Mouse (Mus musculus) G1E-ER4 (cell line): ENCODE data around the gene Mdn1. TPM values are rescaled to one million over a fixed set of nuclear protein-coding genes. Genes with fewer than 3 reads are reported as not detected.

Experiments
- GATA1 ChIP-seq: IDR thresholded peaks from one replicate; pipeline ENCODE4 v1.8.0; 2012; ENCODE audit warnings: low read length, inconsistent platforms
- polyA plus RNA-seq: library from polyadenylated mRNA; stranded (reverse); fragments of >175 nt; gene quantifications from 2 replicates; pipeline ENCODE4 v1.2.3, GENCODE M21; 2012

Gene Mdn1
- polyA plus RNA-seq, 1 experiment, result 3.5 TPM

DNA sequence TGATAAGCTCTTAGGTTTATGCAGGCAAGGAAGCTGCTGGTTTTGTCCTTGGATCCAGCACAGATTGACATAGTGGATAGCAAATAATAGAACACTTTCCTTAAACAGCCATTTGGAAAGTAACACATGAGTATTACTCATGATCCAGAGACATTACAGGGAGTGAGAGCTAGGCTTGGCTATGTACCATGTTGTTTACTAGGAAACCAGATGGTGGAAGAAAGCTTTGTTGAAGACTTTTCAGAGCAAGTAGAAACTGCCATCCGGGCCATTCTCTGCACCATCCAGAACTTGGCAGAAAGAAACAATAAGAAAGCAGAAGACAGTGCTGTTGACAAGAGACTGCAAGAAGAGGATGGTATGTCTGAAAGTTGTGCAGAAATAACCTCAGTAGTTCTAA, 93.8 kb downstream of the Mdn1 start:
- no peak for TF ChIP-seq GATA1

DNA sequence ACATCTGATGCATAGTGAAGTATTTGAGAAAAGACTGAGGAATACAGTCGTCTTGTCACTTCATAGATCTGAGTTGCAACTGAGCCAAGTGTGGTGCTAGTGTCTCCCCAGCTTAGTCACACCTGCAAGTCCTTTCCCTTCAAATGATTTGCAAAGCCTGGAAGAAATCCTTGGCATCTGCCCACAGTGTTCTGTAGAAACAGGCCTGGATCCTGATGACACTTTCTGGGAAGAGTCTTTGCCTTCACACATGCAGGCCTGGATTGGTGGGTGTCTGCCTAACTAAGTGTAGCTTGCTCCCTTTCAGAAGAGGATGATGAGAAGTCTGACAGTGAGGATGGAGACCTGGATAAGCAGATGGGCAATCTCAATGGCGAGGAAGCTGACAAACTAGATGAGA, 100.5 kb downstream of the Mdn1 start:
- TF ChIP-seq GATA1, result no peak

DNA sequence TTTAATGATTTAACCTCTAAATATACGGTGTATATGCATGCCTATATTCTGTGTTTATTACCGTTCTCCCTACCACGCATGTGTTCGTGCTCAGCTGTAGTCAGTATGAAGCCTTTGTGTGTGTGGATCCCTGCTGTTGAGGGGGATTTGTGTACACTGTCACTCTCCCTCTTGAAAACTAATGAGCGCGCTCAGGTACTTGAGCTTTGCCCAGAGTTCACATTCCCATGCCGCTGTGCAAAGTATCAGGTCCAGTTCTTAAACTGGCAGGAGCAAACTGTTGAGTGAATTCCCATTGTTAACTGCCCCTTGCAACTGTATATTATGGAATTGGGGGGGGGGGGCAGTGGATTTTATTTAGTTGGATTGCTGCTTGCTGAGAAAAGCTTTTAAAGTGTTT, 110.6 kb downstream of the Mdn1 start:
- no peak for TF ChIP-seq GATA1

DNA sequence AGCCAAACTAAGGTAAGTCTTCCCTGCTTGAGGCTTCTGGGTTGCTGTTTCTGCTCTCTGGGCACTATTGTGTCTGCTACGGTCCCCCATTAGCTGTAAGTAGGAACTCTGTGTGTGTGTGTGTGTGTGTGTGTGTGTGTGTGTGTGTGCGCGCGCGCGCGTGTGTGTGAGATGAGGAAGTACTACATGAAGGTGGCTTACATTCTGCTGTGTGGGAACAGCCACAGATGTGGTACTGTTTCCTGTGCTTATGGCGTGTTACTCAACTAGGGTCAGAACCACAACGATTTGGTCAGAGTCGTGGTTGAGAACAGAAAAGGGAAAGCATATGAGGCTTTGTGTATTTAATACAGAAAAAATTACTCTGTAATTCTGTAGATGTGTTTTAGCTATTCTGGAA, 111.1 kb downstream of the Mdn1 start:
- TF ChIP-seq GATA1, result no peak

DNA sequence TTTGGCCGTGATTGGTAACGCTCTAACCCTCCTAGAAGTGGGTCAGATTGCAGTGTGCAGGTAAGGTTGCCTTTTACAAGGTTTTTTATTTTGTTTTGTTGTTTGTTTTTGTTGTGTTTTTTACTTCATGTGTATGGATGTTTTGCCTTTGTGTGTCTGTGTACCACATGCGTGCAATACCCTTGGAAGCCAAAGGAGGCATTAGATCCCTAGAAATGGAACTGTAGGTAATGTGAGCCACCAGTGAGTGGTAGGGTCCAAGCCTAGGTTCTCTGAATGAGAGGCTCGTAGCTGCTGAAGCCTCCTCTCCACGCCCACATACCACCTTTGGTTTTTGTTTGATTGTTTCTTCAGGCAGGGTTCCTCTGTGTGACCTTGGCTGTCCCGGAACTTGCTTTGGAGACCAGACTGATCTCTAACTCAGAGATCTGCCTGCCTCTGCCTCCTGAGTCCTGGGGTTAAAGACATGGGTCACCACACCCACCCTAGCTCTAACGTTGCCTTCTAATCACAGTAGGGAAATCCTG, 113.4 kb downstream of the Mdn1 start:
- no peak for TF ChIP-seq GATA1

DNA sequence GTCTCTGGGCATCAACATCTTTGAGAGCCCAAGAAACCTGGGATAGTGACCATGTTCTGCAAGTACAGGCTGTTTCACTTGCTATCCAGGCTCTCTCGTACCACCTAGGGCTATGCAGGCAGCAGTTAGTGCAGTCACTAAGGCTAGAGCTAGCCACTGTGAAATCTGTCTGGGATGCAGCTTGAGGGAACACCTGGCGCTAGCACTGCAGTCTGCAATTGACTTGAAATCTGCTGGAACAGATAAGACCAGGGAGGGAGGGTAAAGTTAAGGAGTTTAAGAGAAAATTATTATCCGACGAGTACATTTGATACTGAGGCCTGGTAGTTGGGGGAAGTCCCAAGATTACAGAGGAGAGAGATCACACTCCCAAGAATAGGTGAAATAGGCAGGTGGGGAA, 123.1 kb downstream of the Mdn1 start:
- no peak for TF ChIP-seq GATA1

DNA sequence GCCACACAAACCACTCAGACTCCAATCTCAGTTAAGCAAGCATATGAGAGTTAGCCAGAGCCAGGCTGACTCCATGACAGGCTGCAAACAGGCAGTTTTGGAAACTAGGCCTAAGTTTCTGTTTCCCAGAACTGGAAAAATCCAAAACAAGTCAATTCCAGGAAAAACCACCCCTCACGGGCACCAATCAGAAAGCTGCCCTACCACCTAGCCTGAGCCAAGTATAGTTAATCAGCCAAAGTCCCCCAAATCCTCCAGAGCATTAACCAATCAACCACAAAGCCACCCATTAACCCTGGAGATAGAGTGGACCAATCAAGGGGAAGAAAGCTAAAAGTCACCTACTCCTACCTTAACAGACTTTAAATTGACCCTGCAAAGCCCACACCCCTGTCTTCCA, 130.2 kb downstream of the Mdn1 start:
- no peak for TF ChIP-seq GATA1

DNA sequence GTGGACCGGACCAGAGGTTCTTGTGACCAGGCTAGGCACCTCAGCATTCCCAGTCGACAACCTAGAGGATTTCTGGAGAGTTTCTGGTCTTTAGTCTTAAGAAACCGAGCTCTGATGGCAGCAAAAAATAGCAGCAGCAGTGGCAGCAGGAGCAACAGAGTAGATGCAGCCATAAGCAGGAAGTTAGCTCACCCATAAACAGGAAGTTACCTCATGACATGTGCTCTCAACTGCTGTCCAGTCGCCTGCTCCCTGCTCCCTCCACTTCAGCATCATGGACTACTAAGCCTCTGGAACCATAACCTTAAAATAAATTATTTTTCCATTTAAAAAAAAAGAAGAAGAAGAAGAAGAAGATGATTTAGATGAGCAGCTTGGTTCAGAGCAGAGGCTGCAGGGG, 132.1 kb downstream of the Mdn1 start:
- no peak for TF ChIP-seq GATA1

DNA sequence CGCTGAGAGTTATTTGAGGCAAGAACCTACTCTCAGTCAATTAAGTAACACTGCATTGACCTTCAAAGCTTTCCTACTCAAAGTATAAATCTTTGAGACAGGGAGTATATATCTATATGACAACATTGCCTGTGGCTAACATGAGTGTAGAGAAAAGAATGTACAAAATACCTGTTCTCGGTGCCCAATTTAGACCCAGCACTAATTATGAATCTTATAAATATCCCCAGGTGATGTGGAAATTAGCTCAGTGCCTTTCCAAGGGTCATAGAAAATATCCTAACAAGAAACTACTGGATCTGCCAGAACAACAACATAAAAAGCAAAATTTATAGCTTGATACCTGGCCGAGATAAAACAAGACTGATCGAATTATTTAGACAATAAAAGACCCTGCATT, 142.1 kb downstream of the Mdn1 start:
- no peak for TF ChIP-seq GATA1

DNA sequence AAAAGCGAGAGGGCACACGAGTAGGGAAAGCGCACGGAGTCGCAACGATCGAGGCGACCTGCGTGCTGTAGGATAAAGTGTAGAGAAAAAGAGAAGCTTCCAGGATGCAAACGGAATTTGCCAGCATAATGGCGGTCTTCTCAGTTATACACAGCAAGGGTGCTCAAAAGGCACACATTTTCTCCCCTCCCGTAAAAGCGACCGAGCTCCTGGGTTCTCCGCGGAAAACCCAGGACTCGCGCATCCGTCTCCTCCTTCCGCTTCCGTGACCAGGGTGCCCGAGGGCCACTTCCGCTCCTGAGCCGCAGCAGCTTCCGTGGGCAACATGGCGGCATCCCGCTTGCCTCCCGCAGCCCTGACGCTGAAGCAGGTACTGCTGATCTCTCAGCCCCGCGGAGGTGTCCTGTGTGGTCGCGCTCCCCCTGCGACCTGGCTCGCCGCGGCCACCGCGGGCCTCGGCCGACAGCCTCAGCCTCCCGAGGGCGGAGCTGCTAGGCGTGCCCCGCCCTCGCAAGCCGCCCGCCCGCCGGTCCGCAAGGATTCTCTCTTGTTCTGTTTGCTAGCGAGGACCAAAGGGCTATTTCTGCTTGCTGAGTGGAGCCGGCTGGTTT, 143.2 kb downstream of the Mdn1 start, which contains the start of gene Lyrm2:
Gene Lyrm2 (plus strand): TSS at position 288 of the 611 bp plus-strand sequence.
- TF ChIP-seq GATA1, result no peak

DNA sequence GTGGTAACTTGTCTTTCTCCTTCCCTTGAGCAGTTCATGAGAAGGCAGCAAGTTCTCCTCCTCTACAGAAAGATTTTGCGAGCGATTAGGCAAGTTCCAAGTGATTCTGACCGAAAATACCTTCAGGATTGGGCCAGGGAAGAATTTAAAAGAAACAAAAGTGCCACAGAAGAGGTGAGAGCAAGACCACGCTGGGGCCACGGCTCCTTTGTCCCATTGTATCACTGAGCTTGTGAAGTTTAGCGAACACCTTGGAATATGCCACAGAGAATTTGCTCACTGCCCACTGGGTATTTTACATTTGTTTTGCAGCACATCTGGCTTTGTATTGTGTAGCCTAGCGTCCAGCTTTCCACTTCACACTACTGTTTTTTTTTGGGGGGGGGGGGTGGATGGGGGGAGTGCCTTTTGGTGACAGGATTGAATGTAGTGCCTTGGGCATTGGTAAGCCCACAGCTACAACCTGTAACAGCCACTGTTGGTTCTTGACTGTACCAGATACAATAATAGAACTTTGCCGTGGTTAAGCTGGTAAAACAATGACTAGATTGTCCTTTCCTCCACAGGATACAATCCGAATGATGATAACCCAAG, 143.8 kb downstream of the Mdn1 start:
- TF ChIP-seq GATA1, result no peak

DNA sequence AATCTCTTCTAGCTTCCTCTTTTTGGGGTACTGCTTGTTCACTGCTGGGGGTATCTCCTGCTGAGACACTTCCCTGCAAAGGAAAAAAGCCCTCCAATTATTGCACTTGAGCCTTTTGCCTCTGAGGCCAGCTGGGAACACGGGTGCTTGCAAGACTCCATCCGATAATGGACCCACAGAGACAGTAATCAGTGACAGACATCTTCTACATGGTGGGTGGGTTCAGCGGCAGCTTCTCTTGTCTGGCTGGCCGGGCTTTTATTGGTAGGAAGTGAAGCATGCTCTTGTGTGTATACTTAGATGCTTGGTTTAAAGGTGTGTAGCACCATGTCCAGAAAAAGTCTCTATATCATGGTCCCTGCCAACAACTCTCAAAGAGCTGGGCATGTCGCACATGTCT, 160.6 kb downstream of the Mdn1 start:
- TF ChIP-seq GATA1, result no peak

DNA sequence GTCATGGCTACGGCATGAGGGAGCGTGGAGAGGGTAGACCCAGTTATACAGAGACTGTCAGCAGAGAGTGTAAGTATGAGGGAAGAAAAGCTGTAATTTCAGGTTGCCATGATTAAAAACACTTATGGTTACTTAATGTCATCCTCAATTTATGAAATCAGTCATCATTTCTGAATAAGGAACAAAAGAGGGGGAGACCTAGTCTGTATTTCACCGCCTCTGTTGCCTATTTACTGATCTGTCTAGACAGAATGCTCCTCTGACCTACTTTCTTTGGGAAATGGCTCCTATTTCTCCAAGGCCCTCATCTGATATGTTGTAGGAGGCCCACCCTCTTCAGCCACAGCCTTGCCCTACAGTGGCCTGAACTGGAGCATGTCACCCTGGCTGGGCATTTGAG, 163.8 kb downstream of the Mdn1 start:
- TF ChIP-seq GATA1, result no peak

DNA sequence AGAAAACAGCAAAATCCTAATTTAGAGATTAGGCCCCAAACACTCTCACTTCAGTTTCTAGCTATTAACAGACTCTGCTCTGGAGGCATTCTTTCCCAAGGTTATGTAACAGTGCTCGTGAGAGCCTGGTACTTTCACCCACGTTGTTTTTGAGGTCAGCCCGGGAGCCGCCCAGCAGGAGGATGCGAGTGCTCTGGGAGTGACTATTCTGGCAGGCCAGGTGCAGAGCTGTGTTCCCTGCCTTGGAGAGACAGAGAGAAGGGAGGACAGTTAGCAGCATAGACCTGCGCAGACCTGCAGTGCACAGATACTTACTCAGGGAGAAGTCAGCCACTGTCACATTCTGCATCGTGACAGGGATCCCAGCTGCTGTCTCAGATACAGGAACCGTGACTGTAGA, 167.3 kb downstream of the Mdn1 start:
- TF ChIP-seq GATA1, result no peak

Other genes with a start within 250 kb of the Mdn1 start
- gene Gja10, start 54.4 kb upstream of the Mdn1 start, polyA plus RNA-seq, result not detected in 2 replicates
- gene Casp8ap2, start 41.7 kb upstream of the Mdn1 start, polyA plus RNA-seq, result 5.7 and 6.0 TPM in 2 replicates
- gene Lyrm2, start 143.1 kb downstream of the Mdn1 start, polyA plus RNA-seq, result 1.1 and 2.3 TPM in 2 replicates